Mouse (Mus musculus) intestine, postnatal 0 days (tissue): Measurements from ENCODE around the gene Dlg4. TPM values are rescaled to one million over a fixed set of nuclear protein-coding genes. Genes with fewer than 3 reads are reported as not detected.

Experiments used
- ATAC-seq: fragments of 200-750 bp; cut with Nextera tagmentation; 2 replicates; pipeline ENCODE4 v1.8.0; 2017; ENCODE audit warnings: mild to moderate bottlenecking, moderate TSS enrichment, moderate library complexity
- H3K27ac ChIP-seq: fragments of 300-500 bp; sonication (generic); 2 replicates; pipeline ENCODE4 v1.5.1; 2014; ENCODE audit warnings: mild to moderate bottlenecking, low read depth, low read length, moderate library complexity
- H3K27me3 ChIP-seq: fragments of 300-500 bp; sonication (generic); replicated peaks from 2 replicates; pipeline ENCODE4 v1.6.1; 2014; ENCODE audit warnings: low read length, mixed read lengths; ENCODE audit not compliant: control insufficient read depth, insufficient read depth
- H3K36me3 ChIP-seq: fragments of 300-500 bp; sonication (generic); 2 replicates; pipeline ENCODE4 v1.6.1; 2014; ENCODE audit warnings: mild to moderate bottlenecking, moderate library complexity; ENCODE audit not compliant: control insufficient read depth, insufficient read depth
- H3K4me1 ChIP-seq: fragments of 300-500 bp; sonication (generic); replicated peaks from 2 replicates; pipeline ENCODE4 v1.6.1; 2014; ENCODE audit warnings: antibody characterized with exemption, low read length, mixed read lengths; ENCODE audit not compliant: control insufficient read depth, insufficient read depth
- H3K4me2 ChIP-seq: fragments of 300-500 bp; sonication (generic); replicated peaks from 2 replicates; pipeline ENCODE4 v1.6.1; 2014; ENCODE audit warnings: low read depth, mild to moderate bottlenecking, moderate library complexity
- H3K4me3 ChIP-seq: fragments of 300-500 bp; sonication (generic); 2 replicates; pipeline ENCODE4 v1.5.1; 2014; ENCODE audit warnings: low read depth, low read length
- H3K9ac ChIP-seq: fragments of 300-500 bp; sonication (generic); 2 replicates; pipeline ENCODE4 v1.6.1; 2014; ENCODE audit warnings: mild to moderate bottlenecking, low read depth, low read length
- H3K9me3 ChIP-seq: fragments of 300-500 bp; sonication (generic); 2 replicates; pipeline ENCODE4 v1.6.1; 2016; ENCODE audit warnings: mixed run types; ENCODE audit not compliant: control insufficient read depth
- CTCF ChIP-seq: sonication (generic); IDR thresholded peaks from 2 replicates; pipeline ENCODE4 v1.5.1; 2016; ENCODE audit warnings: low read depth, mild to moderate bottlenecking, control low read depth, antibody characterized with exemption, moderate library complexity
- WGBS: fragments of 180-500 bp; shearing (Covaris S2); extraction: QIAGEN DNeasy Blood & Tissue Kit; methylation state at CpG from one replicate; pipeline ENCODE4 v1.1.7; 2014; 5-methylcytosine and 5-hydroxymethylcytosine counted together
- polyA plus RNA-seq: library from polyadenylated mRNA; unstranded; fragments of >200 nt; fragmentation: Nextera tagmentation; extraction: Ambion mirVana; gene quantifications from 2 replicates; pipeline ENCODE4 v1.2.1, GENCODE M21; 2015

Dlg4 gene
- polyA plus RNA-seq, 1 experiment from 2014 or later, result 1.4 TPM

DNA sequence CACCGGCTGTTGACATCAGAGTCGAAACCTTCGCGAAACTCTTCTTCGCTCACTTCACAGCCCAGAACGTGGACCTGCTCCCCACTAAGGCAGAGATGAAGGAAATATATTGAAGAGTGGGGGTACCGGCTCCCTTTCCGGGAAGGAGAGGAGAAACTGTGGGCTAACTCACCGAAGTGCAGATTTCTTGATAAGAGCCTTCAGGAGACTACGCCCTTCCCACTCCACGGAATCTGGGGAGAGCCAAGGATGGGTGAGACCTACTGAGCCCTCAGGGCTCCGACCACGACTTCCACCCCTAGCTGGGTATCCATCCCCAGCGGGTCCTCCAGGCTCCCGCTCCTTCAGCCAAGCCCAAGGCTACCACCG lies 36.9 kb upstream of the Dlg4 start:
- Histone ChIP-seq H3K9me3 (no peaks in the 10 kb centered on the region), H3K4me1 (no peaks in the 10 kb centered on the region), H3K27ac (peak overlapping the region; percentile 99), H3K4me3 (peak overlapping the region; percentile 93), H3K4me2 (peak overlapping the region; percentile 92), H3K27me3 (no peaks in the 10 kb centered on the region), H3K36me3 (peaks cover 30% of the 10 kb centered on the region), H3K9ac (peak overlapping the region; percentile 70)
- WGBS, result under 1% methylated on average over 16 of the region's 16 CpGs
- no peak for TF ChIP-seq CTCF
- no peak; the same call in 1 of the 2 replicates for ATAC-seq

DNA sequence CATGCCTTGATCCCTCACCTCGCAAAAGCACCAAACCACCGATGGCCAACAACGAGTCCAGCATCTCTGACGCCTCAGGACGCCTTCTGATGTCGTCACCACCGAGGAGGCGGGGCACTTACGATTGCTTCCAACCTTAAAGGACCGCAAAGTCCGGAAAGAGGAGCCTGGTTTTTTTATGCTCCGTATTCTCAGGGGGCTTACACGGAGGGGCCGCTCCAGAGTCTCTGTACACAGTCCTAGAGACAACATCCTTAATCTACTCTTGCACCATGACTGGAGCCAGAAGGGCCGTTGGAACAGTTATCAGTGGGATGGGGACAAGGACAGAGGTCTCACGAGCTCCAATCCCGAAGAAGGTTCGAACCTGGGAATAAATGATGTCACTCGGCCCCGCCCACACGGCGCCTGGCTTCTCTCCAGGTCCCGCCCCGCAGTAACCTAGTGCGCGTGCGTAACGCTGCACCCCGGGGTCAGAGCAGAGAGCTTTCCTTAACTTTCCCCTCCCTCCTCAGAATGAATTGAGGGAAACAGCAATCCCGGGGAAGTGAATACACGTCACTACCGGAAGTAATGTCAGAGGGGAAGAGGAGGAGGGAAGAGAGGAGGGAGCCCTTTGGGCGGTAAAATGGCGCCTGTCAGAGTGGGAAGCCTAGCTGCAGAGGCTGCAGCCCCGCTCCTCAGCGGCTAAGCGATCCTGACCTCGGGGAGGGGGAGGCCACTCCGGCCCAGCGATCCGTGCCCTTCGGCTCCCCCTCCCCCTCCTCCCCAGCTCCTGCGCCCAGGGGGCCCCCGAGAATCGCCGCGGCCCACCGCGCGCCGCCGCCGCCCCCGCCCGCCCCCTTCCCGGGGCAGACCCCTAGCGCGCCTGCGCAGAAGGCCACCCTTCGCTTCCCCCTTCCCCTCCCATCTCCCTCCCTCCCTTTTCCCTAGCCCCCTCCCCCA lies 36.3 kb upstream of the Dlg4 start:
- Histone ChIP-seq H3K4me3 (peak overlapping the region; percentile 93), H3K36me3 (peaks cover 30% of the 10 kb centered on the region), H3K4me2 (peak overlapping the region; percentile 92), H3K9me3 (no peaks in the 10 kb centered on the region), H3K27ac (peak overlapping the region; percentile 99), H3K4me1 (no peaks in the 10 kb centered on the region), H3K27me3 (no peaks in the 10 kb centered on the region), H3K9ac (peak overlapping the region; percentile 95)
- under 1% methylated on average over 33 of the region's 60 CpGs for whole genome bisulfite sequencing
- no peak for TF ChIP-seq CTCF
- ATAC-seq, result peak; percentile 94

DNA sequence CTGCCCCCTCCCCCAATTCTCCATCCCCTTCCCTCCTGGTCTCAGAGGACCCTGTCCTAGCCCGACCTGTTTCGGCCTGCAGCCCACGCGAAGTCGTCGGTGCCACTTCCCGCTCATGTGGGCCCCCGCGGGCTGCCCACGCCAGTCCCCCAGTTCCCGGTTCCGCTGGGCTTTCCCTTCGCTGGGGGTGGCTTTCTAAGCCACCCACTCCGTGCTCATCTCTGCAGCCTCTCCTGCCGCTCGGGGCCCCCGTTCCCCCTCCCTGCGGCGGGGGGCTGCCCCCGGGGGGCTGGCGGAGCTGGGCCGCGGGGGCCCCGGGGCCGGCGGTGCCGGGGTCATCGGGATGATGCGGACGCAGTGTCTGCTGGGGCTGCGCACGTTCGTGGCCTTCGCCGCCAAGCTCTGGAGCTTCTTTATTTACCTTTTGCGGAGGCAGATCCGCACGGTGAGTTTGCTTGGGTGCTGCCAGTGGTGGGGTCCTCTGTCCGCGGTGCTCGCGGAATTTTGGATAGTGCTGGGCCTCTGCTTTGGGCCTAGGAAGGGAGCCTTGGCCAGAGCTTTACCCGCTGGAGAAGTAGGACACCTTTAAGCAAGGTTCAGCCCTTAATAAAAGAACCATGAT lies 35.5 kb upstream of the Dlg4 start, which contains the start of gene Ctdnep1:
TSS of gene Ctdnep1 (plus strand) at position 16 of the 622 bp plus-strand sequence.
- H3K4me3 ChIP-seq, result peak within 1 kb of the TSS; percentile 93
- H3K4me2 ChIP-seq, result peak within 1 kb of the TSS; percentile 92
- H3K9me3 ChIP-seq, result no peaks in the 10 kb centered on the region
- peaks cover 29% of the 10 kb centered on the region for H3K36me3 ChIP-seq
- no peaks in the 10 kb centered on the region for H3K4me1 ChIP-seq
- peak within 1 kb of the TSS; percentile 95 for H3K9ac ChIP-seq
- H3K27me3 ChIP-seq, result no peaks in the 10 kb centered on the region
- peak; percentile 3; the same call in 1 of the 2 replicates for ATAC-seq
- no peak for TF ChIP-seq CTCF
- 1% methylated on average over 33 of the region's 43 CpGs for WGBS
- peak within 1 kb of the TSS; percentile 99 for H3K27ac ChIP-seq

GRCm38 (mm10) chr11:69982225-69982624 lies 34.5 kb upstream of the Dlg4 start, which contains the start of gene Elp5:
Gene Elp5 (minus strand): TSS chr11:69982517.
- Histone ChIP-seq H3K36me3 (peaks cover 36% of the 10 kb centered on the region), H3K9ac (peak within 1 kb of the TSS; percentile 95)

DNA sequence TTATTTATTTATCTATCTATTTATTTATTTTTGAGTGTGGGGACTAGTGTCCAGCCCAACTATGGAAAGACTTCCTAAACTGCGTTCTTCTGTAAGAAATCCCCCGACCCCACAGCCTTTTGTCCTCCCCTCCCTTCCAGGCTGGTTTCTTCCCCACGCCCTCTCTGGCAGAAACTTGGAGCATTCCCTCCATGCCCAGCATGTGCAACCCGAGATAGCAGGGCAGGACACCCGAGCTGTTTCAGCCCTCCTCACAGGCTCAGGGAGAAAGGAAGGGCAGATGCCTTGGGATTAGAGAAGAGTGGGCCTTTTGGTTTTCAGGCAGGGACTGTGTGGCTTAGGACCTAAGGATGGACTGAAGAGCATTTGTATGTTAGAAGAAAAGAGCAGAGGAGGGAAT lies 33.9 kb upstream of the Dlg4 start:
- TF ChIP-seq CTCF, result no peak
- H3K9me3 ChIP-seq, result no peaks in the 10 kb centered on the region
- H3K36me3 ChIP-seq, result peaks cover 41% of the 10 kb centered on the region
- H3K27ac ChIP-seq, result no peak overlapping the region
- ATAC-seq, result no peak
- H3K4me2 ChIP-seq, result peak overlapping the region; percentile 92
- H3K27me3 ChIP-seq, result no peaks in the 10 kb centered on the region
- no peaks in the 10 kb centered on the region for H3K4me1 ChIP-seq
- no peak overlapping the region for H3K4me3 ChIP-seq
- H3K9ac ChIP-seq, result 0 out of 2 replicates have a peak overlapping the region, but pooled peaks have one; percentile 18
- WGBS, result 19% methylated on average over 5 of the region's 5 CpGs

More at GRCm38 (mm10) chr11:69982225-69982624, 34.5 kb upstream of the Dlg4 start, which contains the start of gene Elp5:
- no peaks in the 10 kb centered on the region for H3K4me1 ChIP-seq
- peak within 1 kb of the TSS; percentile 93 for H3K4me3 ChIP-seq
- H3K27me3 ChIP-seq, result no peaks in the 10 kb centered on the region
- no peak for ATAC-seq
- WGBS, result 37% methylated on average over 8 of the region's 8 CpGs
- TF ChIP-seq CTCF, result no peak
- peak within 1 kb of the TSS; percentile 99 for H3K27ac ChIP-seq
- peak within 1 kb of the TSS; percentile 92 for H3K4me2 ChIP-seq
- H3K9me3 ChIP-seq, result no peaks in the 10 kb centered on the region

GRCm38 (mm10) chr11:69983377-69983776 lies 33.4 kb upstream of the Dlg4 start:
- no peak for TF ChIP-seq CTCF
- H3K9ac ChIP-seq, result no peak overlapping the region
- 77% methylated on average over 4 of the region's 4 CpGs for WGBS
- H3K9me3 ChIP-seq, result no peaks in the 10 kb centered on the region
- H3K4me1 ChIP-seq, result no peaks in the 10 kb centered on the region
- no peak overlapping the region for H3K27ac ChIP-seq
- no peak overlapping the region for H3K4me2 ChIP-seq
- no peaks in the 10 kb centered on the region for H3K27me3 ChIP-seq
- no peak overlapping the region for H3K4me3 ChIP-seq
- peaks cover 41% of the 10 kb centered on the region for H3K36me3 ChIP-seq
- ATAC-seq, result no peak
